Mouse (Mus musculus) testis, adult 2 months (tissue): ENCODE results near the gene Spns1. TPM values are rescaled to one million over a fixed set of nuclear protein-coding genes. Genes with fewer than 3 reads are reported as not detected.

Experiments used
- H3K27ac ChIP-seq: fragments of 200-500 bp; 2 replicates; pipeline ENCODE4 v1.5.1; 2012; ENCODE audit warnings: low read depth, low read length; ENCODE audit not compliant: control insufficient read depth, insufficient read depth
- H3K27me3 ChIP-seq: fragments of 200-500 bp; 2 replicates; pipeline ENCODE4 v1.6.1; 2012; ENCODE audit warnings: mild to moderate bottlenecking, low read length, moderate library complexity; ENCODE audit not compliant: control insufficient read depth, insufficient read depth
- H3K36me3 ChIP-seq: fragments of 200-500 bp; 2 replicates; pipeline ENCODE4 v1.6.1; 2012; ENCODE audit warnings: mild to moderate bottlenecking, low read length; ENCODE audit not compliant: control insufficient read depth, insufficient read depth
- H3K4me1 ChIP-seq: fragments of 200-500 bp; 2 replicates; pipeline ENCODE4 v1.6.1; 2012; ENCODE audit warnings: low read length; ENCODE audit not compliant: control insufficient read depth, insufficient read depth
- H3K4me3 ChIP-seq: fragments of 200-500 bp; 2 replicates; pipeline ENCODE4 v1.5.1; 2012; ENCODE audit warnings: low read depth, mild to moderate bottlenecking, low read length, moderate library complexity, mixed read lengths; ENCODE audit not compliant: control insufficient read depth
- CTCF ChIP-seq: fragments of 200-500 bp; IDR thresholded peaks from 2 replicates; pipeline ENCODE4 v1.5.1; 2012; ENCODE audit warnings: low read depth, mild to moderate bottlenecking, inconsistent platforms, low read length, moderate library complexity; ENCODE audit not compliant: control insufficient read depth, insufficient read depth, insufficient replicate concordance
- POLR2A ChIP-seq: fragments of 200-500 bp; IDR thresholded peaks from 2 replicates; pipeline ENCODE4 v1.6.1; 2012; ENCODE audit warnings: low read depth, mild to moderate bottlenecking, inconsistent platforms, low read length, moderate library complexity; ENCODE audit not compliant: control insufficient read depth
- polyA plus RNA-seq: library from polyadenylated mRNA; depleted of rRNA; stranded (reverse); fragments of >200 nt; gene quantifications from 2 replicates; pipeline ENCODE4 v1.2.3, GENCODE M21; 2012; rRNA removed

Spns1 gene
- polyA plus RNA-seq, result 30.9 and 44.2 TPM in 2 replicates

GRCm38 (mm10) chr7:126377278-126378158 lies at the start of gene Spns1:
TSS of gene Spns1 (minus strand) at chr7:126377450.
- Histone ChIP-seq H3K27ac (peak within 1 kb of the TSS; percentile 4; the same call in 1 of the 2 replicates), H3K36me3 (no peaks in the 10 kb centered on the region), H3K4me1 (peaks cover 9% of the 10 kb centered on the region), H3K4me3 (peak within 1 kb of the TSS; percentile 84), H3K27me3 (no peaks in the 10 kb centered on the region)
- TF ChIP-seq POLR2A (peak; percentile 55; the same call in 1 of the 2 replicates), CTCF (peak; percentile 38; the same call in 1 of the 2 replicates)

DNA sequence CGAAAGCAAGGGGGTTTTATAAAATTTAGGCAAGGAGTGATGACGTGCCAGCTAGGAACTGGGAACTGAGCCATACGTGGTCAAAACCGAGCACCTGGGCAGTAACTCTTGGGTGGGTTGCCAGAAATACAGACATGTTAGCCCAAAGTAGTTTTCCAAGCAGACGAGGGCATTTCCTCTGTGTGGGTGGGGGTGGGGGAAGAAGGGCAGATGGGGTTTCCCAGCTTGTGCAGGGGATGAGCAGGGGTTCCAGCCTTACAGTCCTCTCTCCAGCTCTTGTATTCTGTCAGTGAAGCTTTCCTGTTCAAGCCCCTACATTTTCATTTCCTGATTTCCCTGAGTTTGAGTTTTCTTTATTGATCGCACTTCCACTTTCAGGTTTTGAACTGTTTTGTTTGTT lies 46.9 kb upstream of the Spns1 start:
- no peak for TF ChIP-seq CTCF
- TF ChIP-seq POLR2A, result no peak
- peaks cover 10% of the 10 kb centered on the region for H3K4me1 ChIP-seq
- H3K4me3 ChIP-seq, result no peak overlapping the region
- no peak overlapping the region for H3K27ac ChIP-seq
- no peaks in the 10 kb centered on the region for H3K36me3 ChIP-seq
- H3K27me3 ChIP-seq, result no peaks in the 10 kb centered on the region

DNA sequence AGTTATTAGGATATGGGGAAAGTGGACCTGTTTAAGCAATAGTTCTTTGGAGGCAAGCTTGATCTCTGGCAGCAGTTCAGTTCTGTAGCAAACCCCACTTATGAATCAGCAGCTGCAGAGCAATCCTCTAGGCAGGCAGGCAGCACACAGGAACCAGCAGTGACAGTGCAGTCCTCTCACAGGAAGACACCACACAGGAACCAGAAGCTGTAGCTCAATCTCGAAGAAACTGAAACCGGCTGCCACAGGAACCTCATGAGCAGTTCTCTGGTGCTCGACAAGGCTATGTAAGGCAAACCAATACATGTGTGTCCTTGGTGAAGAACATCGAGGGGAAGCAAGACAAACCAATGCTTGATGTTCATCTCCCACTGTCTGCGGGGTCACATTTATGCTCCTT lies 44.5 kb upstream of the Spns1 start:
- Histone ChIP-seq H3K36me3 (no peaks in the 10 kb centered on the region), H3K27ac (no peak overlapping the region), H3K4me1 (no peaks in the 10 kb centered on the region; the same call in 1 of the 2 replicates), H3K27me3 (no peaks in the 10 kb centered on the region), H3K4me3 (no peak overlapping the region)
- TF ChIP-seq CTCF (no peak), POLR2A (no peak)

- no peaks in the 10 kb centered on the region for H3K4me1 ChIP-seq
- H3K36me3 ChIP-seq, result no peaks in the 10 kb centered on the region
- H3K4me3 ChIP-seq, result no peak overlapping the region
- TF ChIP-seq POLR2A, result no peak
- TF ChIP-seq CTCF, result no peak
- no peaks in the 10 kb centered on the region for H3K27me3 ChIP-seq
- no peak overlapping the region for H3K27ac ChIP-seq
Measured at GRCm38 (mm10) chr7:126418496-126418895, 41.2 kb upstream of the Spns1 start.

DNA sequence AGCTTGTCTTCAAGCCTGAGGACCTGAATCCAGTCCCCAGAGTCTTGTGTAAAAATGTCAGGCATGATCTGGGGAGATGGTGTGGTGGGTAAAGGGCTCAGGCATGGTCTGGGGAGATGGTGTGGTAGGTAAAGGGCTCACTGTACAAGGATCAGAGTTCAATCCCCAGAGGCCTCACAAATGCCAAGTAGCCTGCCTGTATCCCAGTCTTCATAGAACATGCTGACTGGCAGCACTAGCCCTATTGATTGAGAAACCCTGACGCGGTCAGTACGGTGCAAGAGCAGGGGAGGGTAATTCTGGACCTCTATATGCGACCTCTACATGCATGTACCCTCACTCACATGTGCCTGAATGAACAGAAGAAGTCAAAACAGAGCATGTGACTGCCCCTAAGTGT lies 40.4 kb upstream of the Spns1 start:
- Histone ChIP-seq H3K36me3 (no peaks in the 10 kb centered on the region), H3K4me1 (no peaks in the 10 kb centered on the region), H3K27me3 (no peaks in the 10 kb centered on the region), H3K27ac (no peak overlapping the region), H3K4me3 (no peak overlapping the region)
- TF ChIP-seq CTCF, result no peak
- no peak for TF ChIP-seq POLR2A

GRCm38 (mm10) chr7:126417045-126417444 lies 39.8 kb upstream of the Spns1 start:
- Histone ChIP-seq H3K27me3 (no peaks in the 10 kb centered on the region), H3K27ac (no peak overlapping the region), H3K4me3 (no peak overlapping the region)

GRCm38 (mm10) chr7:126416615-126417014 lies 39.4 kb upstream of the Spns1 start:
- no peaks in the 10 kb centered on the region for H3K4me1 ChIP-seq
- H3K27me3 ChIP-seq, result no peaks in the 10 kb centered on the region
- no peaks in the 10 kb centered on the region for H3K36me3 ChIP-seq
- H3K27ac ChIP-seq, result no peak overlapping the region
- H3K4me3 ChIP-seq, result no peak overlapping the region
- TF ChIP-seq POLR2A, result no peak
- TF ChIP-seq CTCF, result no peak

More at GRCm38 (mm10) chr7:126417045-126417444, 39.8 kb upstream of the Spns1 start:
- TF ChIP-seq POLR2A, result no peak
- TF ChIP-seq CTCF, result no peak
- no peaks in the 10 kb centered on the region for H3K4me1 ChIP-seq
- H3K36me3 ChIP-seq, result no peaks in the 10 kb centered on the region
